Mouse (Mus musculus) stomach, postnatal 0 days (tissue): ENCODE measurements around the gene Ints5. TPM values are rescaled to one million over a fixed set of nuclear protein-coding genes. Genes with fewer than 3 reads are reported as not detected.
A peak's percentile ranks its signal among the peaks of the same experiment; 100 is the strongest.

Source experiments
- ATAC-seq: fragments of 200-750 bp; cut with Nextera tagmentation; 2 replicates; pipeline ENCODE4 v1.8.0; 2017; ENCODE audit not compliant: low FRiP score, low TSS enrichment
- DNase-seq: peaks from one replicate; pipeline ENCODE4 v3.0.0-alpha.2; 2016; ENCODE audit warnings: low spot score
- H3K27ac ChIP-seq: fragments of 300-500 bp; sonication (generic); replicated peaks from 2 replicates; pipeline ENCODE4 v1.5.1; 2014; ENCODE audit warnings: mild to moderate bottlenecking, control low read depth
- H3K27me3 ChIP-seq: fragments of 300-500 bp; sonication (generic); 2 replicates; pipeline ENCODE4 v1.6.1; 2014; ENCODE audit warnings: low read length; ENCODE audit not compliant: control insufficient read depth, insufficient read depth
- H3K36me3 ChIP-seq: fragments of 300-500 bp; sonication (generic); 2 replicates; pipeline ENCODE4 v1.6.1; 2014; ENCODE audit warnings: low read length, mixed read lengths; ENCODE audit not compliant: control insufficient read depth, insufficient read depth
- H3K4me1 ChIP-seq: fragments of 300-500 bp; sonication (generic); replicated peaks from 2 replicates; pipeline ENCODE4 v1.6.1; 2014; ENCODE audit warnings: antibody characterized with exemption; ENCODE audit not compliant: control insufficient read depth, insufficient read depth
- H3K4me2 ChIP-seq: fragments of 300-500 bp; sonication (generic); replicated peaks from 2 replicates; pipeline ENCODE4 v1.6.1; 2014; ENCODE audit warnings: low read depth, mild to moderate bottlenecking, control low read depth, moderate library complexity
- H3K4me3 ChIP-seq: fragments of 300-500 bp; sonication (generic); 2 replicates; pipeline ENCODE4 v1.5.1; 2014; ENCODE audit warnings: low read depth, low read length, control low read depth
- H3K9ac ChIP-seq: fragments of 300-500 bp; sonication (generic); 2 replicates; pipeline ENCODE4 v1.6.1; 2014; ENCODE audit warnings: mild to moderate bottlenecking, low read length, control low read depth, mixed read lengths
- H3K9me3 ChIP-seq: fragments of 300-500 bp; sonication (generic); 2 replicates; pipeline ENCODE4 v1.6.1; 2016; ENCODE audit warnings: low read length; ENCODE audit not compliant: control insufficient read depth
- CTCF ChIP-seq: IDR thresholded peaks from 2 replicates; pipeline ENCODE4 v1.5.1; 2016; ENCODE audit warnings: antibody characterized with exemption, low read depth, mild to moderate bottlenecking, moderate library complexity
- EP300 ChIP-seq: optimal IDR thresholded peaks from 2 replicates; pipeline ENCODE3; 2016; ENCODE audit warnings: antibody characterized with exemption
- WGBS: fragments of 180-500 bp; shearing (Covaris S2); extraction: QIAGEN DNeasy Blood & Tissue Kit; methylation state at CpG from one replicate; pipeline ENCODE4 v1.1.7; 2014; 5-methylcytosine and 5-hydroxymethylcytosine counted together
- microRNA-seq: library from miRNA; unstranded; fragments of <30 nt; microRNA quantifications from one replicate; pipeline ENCODE4, GENCODE M21; 2016
- polyA plus RNA-seq: library from polyadenylated mRNA; unstranded; fragments of >200 nt; fragmentation: Nextera tagmentation; extraction: Ambion mirVana; gene quantifications from 2 replicates; pipeline ENCODE4 v1.2.1, GENCODE M21; 2015

Gene Ints5
- polyA plus RNA-seq, 1 experiment from 2014 or later = 19.1 TPM

DNA sequence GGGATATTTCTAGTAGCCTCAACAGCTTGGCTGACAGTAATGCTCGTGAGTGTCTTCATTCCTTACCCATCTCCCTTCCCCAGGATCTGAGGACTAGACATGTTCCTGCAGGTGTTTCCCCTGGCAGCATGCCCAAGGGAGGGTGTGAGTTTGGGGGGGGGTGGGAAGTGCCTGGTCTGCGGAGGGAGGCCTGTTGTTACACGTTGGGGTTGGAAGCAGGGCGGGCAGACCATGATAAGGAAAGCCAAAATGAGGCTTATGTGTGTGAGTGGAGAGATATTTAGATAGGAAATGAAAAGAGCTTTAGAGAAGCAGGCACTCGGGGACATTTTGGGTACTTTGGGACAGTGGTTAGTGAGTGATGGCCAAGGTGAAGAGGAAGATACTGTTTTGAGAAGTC lies 51.3 kb downstream of the Ints5 start:
- peak; percentile 54 for DNase-seq
- Histone ChIP-seq H3K27me3 (no peaks in the 10 kb centered on the region), H3K9ac (no peak overlapping the region), H3K4me2 (peak overlapping the region; percentile 48), H3K27ac (peak overlapping the region; percentile 66; the same call in 1 of the 2 replicates), H3K9me3 (no peaks in the 10 kb centered on the region), H3K4me1 (0 out of 2 replicates have a peak, but pooled peaks cover 2% of the 10 kb centered on the region), H3K4me3 (no peak overlapping the region), H3K36me3 (peaks cover 28% of the 10 kb centered on the region)
- TF ChIP-seq EP300 (no peak), CTCF (no peak)
- ATAC-seq = no peak
- 28% methylated on average over 5 of the region's 5 CpGs for WGBS

DNA sequence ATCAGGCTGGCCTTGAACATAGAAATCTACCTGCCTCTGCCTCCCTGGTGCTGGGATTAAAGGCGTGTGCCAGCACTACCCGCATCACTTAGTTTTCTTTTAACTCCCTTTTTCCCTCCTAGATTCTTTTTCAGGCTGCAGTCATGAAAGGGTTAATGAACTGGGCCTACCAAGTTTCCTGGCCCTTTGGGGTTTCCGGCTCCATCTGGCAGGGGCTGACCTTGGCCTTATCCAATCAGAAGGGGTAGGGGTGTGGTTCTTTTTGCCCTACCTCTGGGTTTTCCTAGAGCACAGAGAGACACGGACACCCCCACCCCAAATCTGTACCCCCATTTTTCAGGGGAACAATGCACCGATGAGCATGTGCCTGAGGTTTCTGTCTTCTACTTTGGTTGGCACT lies 51.9 kb downstream of the Ints5 start:
- DNase-seq = peak; percentile 91
- TF ChIP-seq CTCF (no peak), EP300 (peak; percentile 25)
- Histone ChIP-seq H3K9ac (peak overlapping the region; percentile 45; the same call in 1 of the 2 replicates), H3K9me3 (no peaks in the 10 kb centered on the region), H3K4me2 (peak overlapping the region; percentile 48), H3K27me3 (no peaks in the 10 kb centered on the region), H3K4me3 (peak overlapping the region; percentile 23), H3K4me1 (0 out of 2 replicates have a peak, but pooled peaks cover 2% of the 10 kb centered on the region), H3K27ac (peak overlapping the region; percentile 53; the same call in 1 of the 2 replicates), H3K36me3 (peaks cover 30% of the 10 kb centered on the region)
- WGBS = 12% methylated on average over 5 of the region's 5 CpGs
- ATAC-seq = no peak

GRCm38 (mm10) chr19:8945251-8945650 lies 52.4 kb downstream of the Ints5 start:
- Histone ChIP-seq H3K27ac (peak overlapping the region; percentile 53; the same call in 1 of the 2 replicates), H3K4me3 (peak overlapping the region; percentile 23), H3K4me2 (peak overlapping the region; percentile 48), H3K9ac (peak overlapping the region; percentile 45; the same call in 1 of the 2 replicates), H3K4me1 (0 out of 2 replicates have a peak, but pooled peaks cover 2% of the 10 kb centered on the region), H3K36me3 (peaks cover 30% of the 10 kb centered on the region), H3K27me3 (no peaks in the 10 kb centered on the region), H3K9me3 (no peaks in the 10 kb centered on the region)
- ATAC-seq = no peak
- 53% methylated on average over 6 of the region's 6 CpGs for WGBS
- TF ChIP-seq CTCF (0 out of 2 replicates have a peak, but pooled peaks have one; percentile 7), EP300 (no peak)
- no peak for DNase-seq

GRCm38 (mm10) chr19:8946929-8947328 lies 54.1 kb downstream of the Ints5 start:
- 80% methylated on average over 7 of the region's 7 CpGs for WGBS
- no peak for ATAC-seq
- Histone ChIP-seq H3K27ac (no peak overlapping the region), H3K4me2 (no peak overlapping the region), H3K9ac (no peak overlapping the region), H3K36me3 (peaks cover 37% of the 10 kb centered on the region), H3K4me1 (0 out of 2 replicates have a peak, but pooled peaks cover 2% of the 10 kb centered on the region), H3K4me3 (no peak overlapping the region), H3K9me3 (no peaks in the 10 kb centered on the region), H3K27me3 (no peaks in the 10 kb centered on the region)
- DNase-seq = no peak
- no peak for TF ChIP-seq CTCF
- TF ChIP-seq EP300 = no peak

Small RNA genes lying within 50 kb of the gene (microRNA-seq; reads per million reads assigned to microRNA genes)
- not detected for gene Mir5136

Other genes starting within 250 kb of the Ints5 start
- 1.4 and 1.8 TPM in 2 replicates for gene Chrm1, start 229.2 kb upstream of the Ints5 start, polyA plus RNA-seq
- gene Slc3a2, start 169.6 kb upstream of the Ints5 start, polyA plus RNA-seq = 82.5 and 87.0 TPM in 2 replicates
- 55.6 and 55.7 TPM in 2 replicates for gene Wdr74, start 157.2 kb upstream of the Ints5 start, polyA plus RNA-seq
- gene 1700092M07Rik, start 152.3 kb upstream of the Ints5 start, polyA plus RNA-seq = 0.59 and 0.62 TPM in 2 replicates
- 81.9 and 82.2 TPM in 2 replicates for gene Stx5a, start 151.6 kb upstream of the Ints5 start, polyA plus RNA-seq
- 57.5 and 61.6 TPM in 2 replicates for gene Nxf1, start 135.9 kb upstream of the Ints5 start, polyA plus RNA-seq
- gene Tmem223, start 122.0 kb upstream of the Ints5 start, polyA plus RNA-seq = 114 and 117 TPM in 2 replicates
- gene Tmem179b, start 118.5 kb upstream of the Ints5 start, polyA plus RNA-seq = 95.2 and 98.4 TPM in 2 replicates
- 9.7 and 10.5 TPM in 2 replicates for gene Taf6l, start 106.6 kb upstream of the Ints5 start, polyA plus RNA-seq
- gene Polr2g, start 94.4 kb upstream of the Ints5 start, polyA plus RNA-seq = 103 and 108 TPM in 2 replicates
- gene Zbtb3, start 90.5 kb upstream of the Ints5 start, polyA plus RNA-seq = 2.3 TPM in 2 replicates
- gene Ttc9c, start 73.7 kb upstream of the Ints5 start, polyA plus RNA-seq = 20.8 and 23.1 TPM in 2 replicates
- 3.6 and 3.9 TPM in 2 replicates for gene Hnrnpul2, start 73.0 kb upstream of the Ints5 start, polyA plus RNA-seq
- not detected in 2 replicates for gene AC129217.1, start 63.2 kb upstream of the Ints5 start, polyA plus RNA-seq
- gene Bscl2, start 55.5 kb upstream of the Ints5 start, polyA plus RNA-seq = 75.9 and 79.4 TPM in 2 replicates
- 7.7 and 8.6 TPM in 2 replicates for gene Gng3, start 53.8 kb upstream of the Ints5 start, polyA plus RNA-seq
- gene Lrrn4cl, start 42.2 kb upstream of the Ints5 start, polyA plus RNA-seq = 2.3 and 2.6 TPM in 2 replicates
- gene Ubxn1, start 21.5 kb upstream of the Ints5 start, polyA plus RNA-seq = 195 TPM in 2 replicates
- 81.2 and 85.2 TPM in 2 replicates for gene Uqcc3, start 12.1 kb upstream of the Ints5 start, polyA plus RNA-seq
- 47.2 and 47.8 TPM in 2 replicates for gene Lbhd1, start 9.3 kb upstream of the Ints5 start, polyA plus RNA-seq
- gene Gm49403, start 9.1 kb upstream of the Ints5 start, polyA plus RNA-seq = not detected in 2 replicates
- gene 1810009A15Rik, start 4.2 kb upstream of the Ints5 start, polyA plus RNA-seq = 48.2 and 49.9 TPM in 2 replicates
- not detected in 2 replicates for gene Gm49416, start 4.1 kb upstream of the Ints5 start, polyA plus RNA-seq
- gene Ganab, start 5.1 kb downstream of the Ints5 start, polyA plus RNA-seq = 32.3 and 33.3 TPM in 2 replicates
- gene B3gat3, start 27.4 kb downstream of the Ints5 start, polyA plus RNA-seq = 24.7 and 26.1 TPM in 2 replicates
- 3.0 and 3.6 TPM in 2 replicates for gene Rom1, start 36.4 kb downstream of the Ints5 start, polyA plus RNA-seq
- gene Eml3, start 36.5 kb downstream of the Ints5 start, polyA plus RNA-seq = 24.6 and 26.6 TPM in 2 replicates
- gene Mta2, start 48.9 kb downstream of the Ints5 start, polyA plus RNA-seq = 68.0 and 69.3 TPM in 2 replicates
- gene Tut1, start 60.8 kb downstream of the Ints5 start, polyA plus RNA-seq = 14.9 and 15.8 TPM in 2 replicates
- 240 and 247 TPM in 2 replicates for gene Eef1g, start 74.0 kb downstream of the Ints5 start, polyA plus RNA-seq
- gene Ahnak, start 96.3 kb downstream of the Ints5 start, polyA plus RNA-seq = 86.6 and 103 TPM in 2 replicates
- 10.8 and 12.6 TPM in 2 replicates for gene Scgb1a1, start 195.0 kb downstream of the Ints5 start, polyA plus RNA-seq
- 6.9 and 7.5 TPM in 2 replicates for gene Asrgl1, start 242.6 kb downstream of the Ints5 start, polyA plus RNA-seq